In genomic region chr1:43915428-43915827, GRCm38 (mm10) we compare ENCODE assay signal across 19 mouse cellular contexts.
"Had no signal": no experiment of that assay in that cellular context is flagged by ENCODE, and none has a peak within 500 bp of the region (broad histone marks: within the 10 kb centered on the region; RNA-seq: fewer than 3 reads in every experiment).

No protein-coding gene starts in this region.

- H3K4me3 ChIP-seq: liver, embryonic 15.5 days; lung, embryonic 15.5 days; megakaryocyte, embryonic 14.5 days; midbrain, embryonic 13.5 days; midbrain, embryonic 15.5 days; neural tube, embryonic 13.5 days; neural tube, embryonic 15.5 days; stomach, embryonic 15.5 days had no signal

- H3K27ac ChIP-seq: liver, embryonic 15.5 days; lung, embryonic 15.5 days; midbrain, embryonic 13.5 days; midbrain, embryonic 15.5 days; neural tube, embryonic 13.5 days; neural tube, embryonic 15.5 days; stomach, embryonic 15.5 days; stomach, postnatal 0 days had no signal

- H3K9ac ChIP-seq: liver, embryonic 15.5 days; liver, postnatal 0 days; lung, embryonic 15.5 days; midbrain, embryonic 13.5 days; midbrain, embryonic 15.5 days; neural tube, embryonic 13.5 days; neural tube, embryonic 15.5 days; stomach, embryonic 15.5 days had no signal

- DNase-seq: liver, postnatal 0 days; lung, adult 2 months; lung, postnatal 14 days; lung, postnatal 36 days; retina, postnatal 1 day; right cerebral cortex, adult 18-20 months; thymus, adult 2 months; thymus, postnatal 25 days; thymus, postnatal 4 days had no signal

- H3K4me2 ChIP-seq: liver, embryonic 15.5 days; lung, embryonic 15.5 days; midbrain, embryonic 11.5 days; midbrain, embryonic 13.5 days; midbrain, embryonic 15.5 days; neural tube, embryonic 13.5 days; neural tube, embryonic 15.5 days; stomach, embryonic 15.5 days had no signal

- H3K27me3 ChIP-seq: liver, embryonic 15.5 days; lung, embryonic 15.5 days; megakaryocyte, embryonic 14.5 days; midbrain, embryonic 13.5 days; midbrain, embryonic 15.5 days; neural tube, embryonic 13.5 days; neural tube, embryonic 15.5 days; stomach, embryonic 15.5 days had no signal

- H3K36me3 ChIP-seq: liver, embryonic 15.5 days; lung, embryonic 15.5 days; midbrain, embryonic 13.5 days; midbrain, embryonic 15.5 days; neural tube, embryonic 13.5 days; neural tube, embryonic 15.5 days; stomach, embryonic 15.5 days had no signal

- H3K9me3 ChIP-seq: liver, embryonic 15.5 days; lung, embryonic 15.5 days; megakaryocyte, embryonic 14.5 days; midbrain, embryonic 13.5 days; midbrain, embryonic 15.5 days; neural tube, embryonic 13.5 days; neural tube, embryonic 15.5 days; stomach, embryonic 15.5 days had no signal

- H3K4me1 ChIP-seq: liver, embryonic 15.5 days; lung, embryonic 15.5 days; midbrain, embryonic 13.5 days; midbrain, embryonic 15.5 days; neural tube, embryonic 13.5 days; neural tube, embryonic 15.5 days; stomach, embryonic 15.5 days had no signal
